Mouse (Mus musculus) stomach, embryonic 15.5 days (tissue): ENCODE data around the gene Rbpjl. TPM values are rescaled to one million over a fixed set of nuclear protein-coding genes. Genes with fewer than 3 reads are reported as not detected.

Experiments
- ATAC-seq: fragments of 200-750 bp; cut with Nextera tagmentation; 2 replicates; pipeline ENCODE4 v1.8.0; 2017; ENCODE audit warnings: low read depth, moderate number of reproducible peaks, moderate TSS enrichment; ENCODE audit not compliant: insufficient read depth, low FRiP score
- H3K27ac ChIP-seq: fragments of 300-500 bp; sonication (generic); 2 replicates; pipeline ENCODE4 v1.5.1; 2015; ENCODE audit warnings: mild to moderate bottlenecking, inconsistent platforms
- H3K27me3 ChIP-seq: fragments of 300-500 bp; sonication (generic); replicated peaks from 2 replicates; pipeline ENCODE4 v1.6.1; 2015; ENCODE audit warnings: inconsistent platforms
- H3K36me3 ChIP-seq: fragments of 300-500 bp; sonication (generic); 2 replicates; pipeline ENCODE4 v1.6.1; 2015; ENCODE audit warnings: inconsistent platforms
- H3K4me1 ChIP-seq: fragments of 300-500 bp; sonication (generic); 2 replicates; pipeline ENCODE4 v1.6.1; 2015; ENCODE audit warnings: inconsistent platforms
- H3K4me2 ChIP-seq: fragments of 300-500 bp; sonication (generic); 2 replicates; pipeline ENCODE4 v1.6.1; 2015; ENCODE audit warnings: mild to moderate bottlenecking, inconsistent platforms
- H3K4me3 ChIP-seq: fragments of 300-500 bp; sonication (generic); replicated peaks from 2 replicates; pipeline ENCODE4 v1.5.1; 2015; ENCODE audit warnings: inconsistent platforms
- H3K9ac ChIP-seq: fragments of 300-500 bp; sonication (generic); 2 replicates; pipeline ENCODE4 v1.6.1; 2015; ENCODE audit warnings: inconsistent platforms
- H3K9me3 ChIP-seq: fragments of 300-500 bp; sonication (generic); 2 replicates; pipeline ENCODE4 v1.6.1; 2016; ENCODE audit warnings: inconsistent platforms
- WGBS: fragments of 180-500 bp; shearing (Covaris S2); methylation state at CpG from one replicate; pipeline ENCODE4 v1.1.7; 2015; 5-methylcytosine and 5-hydroxymethylcytosine counted together
- polyA plus RNA-seq: library from polyadenylated mRNA; unstranded; fragments of >200 nt; fragmentation: Nextera tagmentation; extraction: Ambion mirVana; gene quantifications from 2 replicates; pipeline ENCODE4 v1.2.1, GENCODE M21; 2015

Gene Rbpjl
- polyA plus RNA-seq, 1 experiment from 2014 or later = 49.2 TPM

DNA sequence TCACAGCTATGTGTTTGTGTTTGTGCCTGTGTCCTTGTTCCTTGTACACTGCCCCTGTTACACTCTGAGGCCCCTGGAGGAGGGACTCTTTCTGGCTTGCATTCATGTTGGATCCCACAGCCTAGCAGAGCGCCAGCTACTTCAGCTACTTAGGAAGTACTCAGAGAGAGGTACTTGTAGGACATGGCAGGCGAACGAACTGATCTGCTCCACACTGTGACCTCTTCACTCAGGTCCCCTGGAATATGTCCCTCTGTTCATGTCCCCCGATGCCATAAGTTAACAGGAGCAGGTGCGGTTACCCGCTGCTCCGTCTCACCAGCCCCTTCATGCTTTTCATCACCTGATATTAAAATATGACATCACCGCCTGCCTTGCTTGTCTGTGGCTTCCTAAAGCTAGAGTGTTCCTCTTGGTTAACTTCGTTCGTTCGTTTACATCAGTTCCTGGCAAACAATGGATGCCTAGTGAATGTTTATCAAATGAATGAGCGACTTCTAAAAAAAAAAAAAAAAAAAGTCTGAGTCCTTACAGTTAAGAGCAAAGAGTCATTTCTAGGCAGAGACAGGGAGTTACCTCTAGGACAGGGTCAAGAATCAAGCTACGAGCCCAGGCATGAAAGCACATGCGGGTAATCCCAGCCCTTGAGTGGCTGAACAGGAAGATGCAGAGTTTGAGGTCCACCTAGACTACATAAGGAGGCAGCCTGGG lies 50.3 kb downstream of the Rbpjl start:
- no peak for ATAC-seq
- no peaks in the 10 kb centered on the region for H3K36me3 ChIP-seq
- no peak overlapping the region for H3K27ac ChIP-seq
- no peak overlapping the region for H3K4me2 ChIP-seq
- no peaks in the 10 kb centered on the region for H3K9me3 ChIP-seq
- H3K4me1 ChIP-seq = peaks cover 26% of the 10 kb centered on the region
- no peaks in the 10 kb centered on the region for H3K27me3 ChIP-seq
- WGBS = 66% methylated on average over 14 of the region's 14 CpGs
- H3K4me3 ChIP-seq = no peak overlapping the region
- H3K9ac ChIP-seq = no peak overlapping the region

DNA sequence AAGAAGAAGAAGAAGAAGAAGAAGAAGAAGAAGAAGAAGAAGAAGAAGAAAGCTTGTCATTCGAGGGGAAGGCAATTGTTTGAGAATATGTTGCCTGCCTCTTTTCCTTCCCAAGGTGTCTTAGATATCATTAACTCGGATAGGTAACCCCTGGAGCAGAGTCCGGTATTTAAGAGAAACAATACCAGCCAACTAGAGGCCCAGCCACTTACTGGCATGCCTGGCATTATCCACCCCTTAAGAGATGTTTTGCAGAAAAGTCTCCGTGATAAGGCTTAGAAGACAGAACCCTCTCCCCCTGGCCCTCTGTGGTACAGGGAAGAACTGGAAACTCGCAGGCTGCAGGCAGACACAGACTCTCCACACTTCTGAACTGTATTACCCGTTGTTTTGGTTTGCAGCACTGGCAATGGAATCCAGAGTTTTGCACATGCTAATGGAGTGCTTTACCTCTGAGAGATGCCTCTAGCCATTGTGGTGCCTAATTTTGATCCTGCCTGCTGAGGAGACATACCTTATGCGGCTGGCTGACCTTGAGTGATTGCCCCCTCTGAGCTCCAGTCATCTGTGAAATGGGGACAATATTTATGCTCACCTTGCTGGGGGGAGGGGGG lies 51.1 kb downstream of the Rbpjl start:
- H3K4me2 ChIP-seq = no peak overlapping the region
- H3K27me3 ChIP-seq = no peaks in the 10 kb centered on the region
- no peak overlapping the region for H3K9ac ChIP-seq
- no peak for ATAC-seq
- 0 out of 2 replicates have a peak overlapping the region, but pooled peaks have one; percentile 79 for H3K27ac ChIP-seq
- H3K4me1 ChIP-seq = peaks cover 26% of the 10 kb centered on the region
- no peaks in the 10 kb centered on the region for H3K9me3 ChIP-seq
- 60% methylated on average over 7 of the region's 7 CpGs for WGBS
- no peak overlapping the region for H3K4me3 ChIP-seq
- no peaks in the 10 kb centered on the region for H3K36me3 ChIP-seq

DNA sequence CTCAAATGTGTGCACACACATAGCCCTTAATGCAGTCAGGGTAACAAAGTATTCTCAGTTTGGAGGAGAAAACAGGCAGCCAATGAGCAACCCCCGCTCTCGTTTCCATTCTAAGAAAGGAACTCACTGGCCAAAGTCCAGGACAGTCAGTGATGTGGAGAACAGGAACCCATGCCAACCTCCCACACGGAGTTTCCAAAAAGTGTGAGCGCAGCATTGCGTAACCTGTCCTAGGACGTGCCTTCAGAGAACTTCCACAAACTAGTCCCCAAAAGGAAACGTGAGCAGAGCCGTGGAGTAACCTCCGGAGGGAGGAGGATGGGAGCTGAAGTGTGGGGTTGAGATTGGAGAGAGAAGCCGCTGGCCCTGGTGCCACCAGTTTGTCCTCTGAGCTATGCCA lies 51.9 kb downstream of the Rbpjl start:
- WGBS = 58% methylated on average over 10 of the region's 10 CpGs

DNA sequence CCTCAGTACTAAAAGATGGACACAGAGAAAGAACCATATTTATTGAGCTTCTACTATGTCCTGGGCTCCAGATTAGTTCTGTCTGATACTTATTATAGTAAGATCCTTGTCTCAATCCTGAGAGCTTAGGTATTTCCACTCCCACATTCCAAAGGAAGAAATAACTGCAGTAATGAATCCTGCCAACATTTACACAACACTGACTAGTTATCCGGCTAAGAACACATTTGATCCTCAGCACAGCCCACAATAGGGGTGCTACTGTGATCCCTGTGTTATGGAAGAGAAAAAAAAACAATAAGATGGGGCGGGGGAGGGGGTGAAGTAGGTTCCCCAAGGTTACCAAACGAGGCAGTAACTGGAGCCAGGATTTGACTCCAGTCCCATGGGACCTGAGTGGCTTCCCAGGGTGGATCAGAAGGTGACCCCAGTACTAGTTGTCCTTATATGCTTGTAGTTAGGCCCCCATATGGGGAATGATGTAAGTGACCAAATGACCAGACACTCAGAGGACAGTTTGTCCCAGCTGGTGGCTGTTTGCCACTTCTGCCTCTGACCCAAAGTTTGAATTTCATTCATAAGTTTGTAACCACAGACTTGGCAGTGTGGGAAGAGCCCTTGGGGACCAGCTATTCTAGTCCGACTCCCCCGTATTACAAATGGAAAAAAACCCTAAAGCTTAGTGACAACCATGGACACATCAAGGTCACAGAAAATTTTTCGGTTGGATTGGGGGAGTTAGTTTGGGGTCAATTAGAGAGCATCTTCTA lies 52.7 kb downstream of the Rbpjl start:
- peaks cover 26% of the 10 kb centered on the region for H3K4me1 ChIP-seq
- H3K4me3 ChIP-seq = no peak overlapping the region
- H3K27me3 ChIP-seq = no peaks in the 10 kb centered on the region
- WGBS = 65% methylated on average over 6 of the region's 6 CpGs
- H3K27ac ChIP-seq = peak overlapping the region; percentile 79
- no peak overlapping the region for H3K9ac ChIP-seq
- H3K36me3 ChIP-seq = no peaks in the 10 kb centered on the region
- no peaks in the 10 kb centered on the region for H3K9me3 ChIP-seq
- no peak overlapping the region for H3K4me2 ChIP-seq
- ATAC-seq = no peak

More for the DNA sequence above, 51.9 kb downstream of the Rbpjl start:
- Histone ChIP-seq H3K9me3 (no peaks in the 10 kb centered on the region), H3K4me3 (no peak overlapping the region), H3K4me2 (no peak overlapping the region), H3K9ac (no peak overlapping the region), H3K4me1 (peaks cover 26% of the 10 kb centered on the region), H3K27ac (peak overlapping the region; percentile 79), H3K27me3 (no peaks in the 10 kb centered on the region), H3K36me3 (no peaks in the 10 kb centered on the region)
- ATAC-seq = peak; percentile 27

DNA sequence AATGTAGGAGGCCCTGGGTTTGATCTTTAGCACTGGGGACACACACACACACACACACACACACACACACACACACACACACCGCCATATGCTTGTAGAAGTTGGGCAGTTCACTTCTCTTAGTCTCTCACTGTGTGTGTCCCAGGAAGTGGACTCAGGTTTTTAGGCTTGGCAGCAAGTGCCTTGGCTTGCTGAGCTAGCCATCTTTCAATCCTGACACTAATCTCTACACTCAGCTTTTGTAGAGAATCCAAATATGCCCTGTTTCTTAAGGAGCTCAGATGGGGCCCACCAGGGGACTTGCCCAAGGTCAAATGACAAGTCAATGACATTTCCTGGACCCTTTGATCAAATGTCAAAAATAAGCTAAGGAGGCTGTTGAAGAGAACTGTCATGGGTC lies 53.5 kb downstream of the Rbpjl start:
- Histone ChIP-seq H3K4me3 (no peak overlapping the region), H3K36me3 (no peaks in the 10 kb centered on the region), H3K9ac (no peak overlapping the region), H3K9me3 (no peaks in the 10 kb centered on the region), H3K4me2 (peak overlapping the region; percentile 42), H3K27me3 (no peaks in the 10 kb centered on the region), H3K4me1 (peaks cover 26% of the 10 kb centered on the region), H3K27ac (peak overlapping the region; percentile 79)
- WGBS = 68% methylated on average over 1 of the region's 1 CpGs
- no peak for ATAC-seq

DNA sequence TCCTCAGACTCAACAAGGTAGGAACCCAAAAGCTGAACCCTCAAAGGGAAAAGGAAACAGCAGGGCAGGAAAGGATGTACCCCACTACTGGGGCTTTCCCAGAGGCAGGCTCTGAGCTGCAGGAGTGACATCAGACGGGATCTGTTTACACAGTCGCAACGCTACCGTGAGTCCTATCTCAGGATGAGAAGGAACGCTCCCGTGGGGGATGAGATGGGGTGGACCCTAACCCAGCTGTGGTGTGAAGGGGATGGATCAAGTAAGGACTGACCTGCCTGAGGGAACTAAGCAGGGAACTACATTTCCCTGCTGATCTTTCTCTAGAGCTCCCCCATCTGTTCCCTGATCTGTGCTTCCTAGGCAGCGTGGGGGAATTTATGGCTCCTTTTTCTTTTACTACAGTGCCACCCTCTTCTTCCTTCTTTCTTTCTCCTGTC lies 53.9 kb downstream of the Rbpjl start, which contains the start of gene Sys1:
Gene Sys1 (plus strand): TSS at position 101 of the 437 bp plus-strand sequence.
- no peak within 1 kb of the TSS for H3K9ac ChIP-seq
- peak within 1 kb of the TSS; percentile 16; the same call in 1 of the 2 replicates for H3K4me3 ChIP-seq
- H3K4me1 ChIP-seq = peaks cover 28% of the 10 kb centered on the region
- peak within 1 kb of the TSS; percentile 83 for H3K27ac ChIP-seq
- H3K36me3 ChIP-seq = no peaks in the 10 kb centered on the region
- WGBS = under 1% methylated on average over 7 of the region's 7 CpGs
- peak within 1 kb of the TSS; percentile 42 for H3K4me2 ChIP-seq
- H3K9me3 ChIP-seq = no peaks in the 10 kb centered on the region
- no peak for ATAC-seq
- H3K27me3 ChIP-seq = no peaks in the 10 kb centered on the region

DNA sequence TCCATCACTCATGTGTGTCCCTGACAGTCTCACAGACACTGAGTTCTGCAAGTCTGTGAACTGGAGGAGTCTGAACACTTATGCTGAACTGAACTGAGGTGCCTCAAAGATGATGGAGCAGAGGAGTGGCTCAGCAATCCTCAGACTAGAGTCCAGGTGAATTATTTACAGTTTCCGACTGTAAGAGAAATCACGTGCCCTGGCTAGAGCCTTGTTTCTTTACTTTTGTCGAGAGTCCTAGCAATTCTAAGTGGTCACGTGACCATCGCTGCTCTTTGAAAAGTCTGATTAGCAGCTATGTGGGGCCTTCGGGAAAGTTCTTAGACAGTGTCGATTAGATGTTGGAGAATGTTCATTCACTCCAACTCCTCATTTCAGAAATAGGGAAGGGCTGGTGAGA lies 55.0 kb downstream of the Rbpjl start:
- Histone ChIP-seq H3K27me3 (no peaks in the 10 kb centered on the region), H3K4me3 (no peak overlapping the region), H3K27ac (peak overlapping the region; percentile 83), H3K9me3 (no peaks in the 10 kb centered on the region), H3K4me2 (peak overlapping the region; percentile 8; the same call in 1 of the 2 replicates), H3K36me3 (no peaks in the 10 kb centered on the region), H3K9ac (no peak overlapping the region), H3K4me1 (peaks cover 31% of the 10 kb centered on the region)
- ATAC-seq = peak; percentile 50
- 32% methylated on average over 7 of the region's 7 CpGs for WGBS

DNA sequence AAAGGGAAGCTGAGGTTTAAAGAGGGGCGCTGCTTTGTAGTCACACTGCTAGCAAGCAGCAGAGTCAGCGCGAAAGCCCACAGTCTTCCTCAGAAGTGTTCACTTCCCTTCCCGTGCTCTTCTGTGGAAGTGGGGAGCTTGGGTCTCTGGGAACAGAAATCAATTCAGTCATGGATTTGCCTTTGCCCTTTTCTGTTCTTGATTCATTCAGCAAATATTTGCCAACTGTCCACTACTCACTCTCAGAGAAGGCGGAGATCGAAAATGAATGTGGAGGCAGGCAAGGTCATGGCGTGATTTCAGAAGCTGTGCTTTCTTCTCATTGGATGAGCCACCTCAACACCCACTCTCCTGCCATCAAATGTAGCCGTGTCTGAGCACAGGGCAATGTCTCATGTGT lies 55.6 kb downstream of the Rbpjl start:
- H3K4me3 ChIP-seq = no peak overlapping the region
- no peak for ATAC-seq
- H3K4me2 ChIP-seq = 0 out of 2 replicates have a peak overlapping the region, but pooled peaks have one; percentile 11
- H3K9ac ChIP-seq = no peak overlapping the region
- 64% methylated on average over 8 of the region's 8 CpGs for WGBS
- no peaks in the 10 kb centered on the region for H3K9me3 ChIP-seq
- no peaks in the 10 kb centered on the region for H3K27me3 ChIP-seq
- H3K27ac ChIP-seq = peak overlapping the region; percentile 83
- no peaks in the 10 kb centered on the region for H3K36me3 ChIP-seq
- H3K4me1 ChIP-seq = peaks cover 31% of the 10 kb centered on the region

DNA sequence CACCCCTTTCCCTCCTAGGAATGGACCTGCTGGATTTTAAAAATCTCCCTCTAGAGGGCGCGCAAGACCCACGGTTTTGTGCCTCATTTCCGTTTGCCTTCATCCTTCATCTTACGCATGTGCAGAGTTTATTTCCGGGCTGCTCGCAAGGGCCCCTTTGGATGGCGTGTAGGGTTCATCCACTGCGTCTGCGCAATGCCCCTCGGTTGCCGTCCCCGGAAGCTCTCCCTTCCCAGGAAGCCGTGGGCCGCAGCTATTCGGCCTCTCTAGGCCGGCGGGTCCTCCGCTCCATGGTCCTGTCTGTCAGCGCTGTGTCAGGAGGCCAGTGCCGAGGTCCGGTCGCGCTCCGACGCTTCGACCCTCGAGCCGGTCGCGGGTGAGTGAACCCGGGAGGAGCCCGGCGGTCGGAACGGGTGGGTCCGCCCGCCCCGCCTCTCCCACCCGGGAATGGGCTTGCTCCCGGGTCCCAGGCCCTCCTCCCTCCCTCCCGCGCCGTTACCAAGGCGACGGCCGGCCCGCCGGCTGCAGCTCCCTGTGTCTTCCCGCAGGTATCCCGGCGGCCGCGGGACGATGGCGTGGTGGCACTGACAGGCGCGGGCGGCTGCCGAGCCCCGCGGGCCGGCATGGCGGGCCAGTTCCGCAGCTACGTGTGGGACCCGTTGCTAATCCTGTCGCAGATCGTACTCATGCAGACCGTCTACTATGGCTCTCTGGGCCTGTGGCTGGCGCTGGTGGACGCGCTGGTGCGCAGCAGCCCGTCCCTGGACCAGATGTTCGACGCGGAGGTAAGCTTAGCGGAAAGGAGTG lies 58.0 kb downstream of the Rbpjl start, which contains the start of gene Gm20458:
Gene Gm20458 (plus strand): TSS at position 223 of the 807 bp plus-strand sequence.
- under 1% methylated on average over 69 of the region's 79 CpGs for WGBS
- Histone ChIP-seq H3K9ac (peak within 1 kb of the TSS; percentile 55; the same call in 1 of the 2 replicates), H3K4me3 (peak within 1 kb of the TSS; percentile 68), H3K4me1 (peaks cover 13% of the 10 kb centered on the region), H3K4me2 (peak within 1 kb of the TSS; percentile 63), H3K27ac (peak within 1 kb of the TSS; percentile 82), H3K36me3 (peaks cover 15% of the 10 kb centered on the region), H3K27me3 (no peaks in the 10 kb centered on the region), H3K9me3 (no peaks in the 10 kb centered on the region)
- ATAC-seq = peak; percentile 94
